Mouse (Mus musculus): Measurements from ENCODE around the gene Ptgis.
A peak's percentile ranks its signal among the peaks of the same experiment; 100 is the strongest.

Gene Ptgis

DNA sequence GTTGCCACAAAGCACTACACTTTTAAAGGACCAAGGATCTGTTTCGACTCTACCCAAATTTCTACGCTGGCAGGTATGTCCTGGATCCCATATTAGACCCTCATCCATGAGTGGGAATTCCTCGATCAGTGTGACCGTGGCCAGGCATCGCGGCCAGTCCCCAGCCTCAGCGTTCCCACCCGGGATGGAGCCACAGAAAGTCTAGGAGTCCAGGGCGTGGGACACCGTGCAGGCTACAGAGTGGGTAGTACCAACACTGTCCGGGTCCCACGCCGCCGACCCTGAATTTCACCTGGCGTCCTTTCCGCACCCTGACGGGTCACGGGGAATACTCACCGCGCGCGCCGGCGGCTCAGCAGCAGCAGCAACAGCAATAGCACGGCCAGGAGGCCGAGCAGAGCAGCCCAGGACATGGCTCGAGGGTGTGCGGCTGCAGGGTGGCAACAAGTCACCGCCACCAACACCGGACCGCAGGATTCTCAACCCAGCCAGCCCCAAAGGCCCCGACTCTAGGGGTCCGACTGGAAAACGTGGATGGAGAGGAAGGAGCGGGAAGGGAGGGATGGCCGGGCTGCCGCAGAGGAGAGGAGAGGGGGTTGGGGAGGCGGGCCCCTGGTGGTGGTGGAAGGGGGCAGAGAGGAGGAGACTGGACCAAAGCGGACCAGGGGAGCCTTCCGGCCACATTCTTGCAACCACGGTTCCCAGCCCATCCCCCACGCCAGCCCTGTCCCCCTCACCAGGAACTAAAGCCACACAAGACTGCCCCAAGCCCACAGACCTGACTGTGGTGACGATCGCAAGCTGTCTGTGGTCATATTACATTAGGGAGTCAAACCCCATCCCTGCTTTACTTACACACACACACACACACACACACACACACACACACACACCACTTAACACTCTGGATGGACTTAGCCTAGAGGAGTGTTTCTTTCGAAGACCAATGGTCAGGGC, at the start of gene Ptgis:
Gene Ptgis (minus strand): TSS at position 597 of the 957 bp plus-strand sequence.
- no peak for DNase-seq

DNA sequence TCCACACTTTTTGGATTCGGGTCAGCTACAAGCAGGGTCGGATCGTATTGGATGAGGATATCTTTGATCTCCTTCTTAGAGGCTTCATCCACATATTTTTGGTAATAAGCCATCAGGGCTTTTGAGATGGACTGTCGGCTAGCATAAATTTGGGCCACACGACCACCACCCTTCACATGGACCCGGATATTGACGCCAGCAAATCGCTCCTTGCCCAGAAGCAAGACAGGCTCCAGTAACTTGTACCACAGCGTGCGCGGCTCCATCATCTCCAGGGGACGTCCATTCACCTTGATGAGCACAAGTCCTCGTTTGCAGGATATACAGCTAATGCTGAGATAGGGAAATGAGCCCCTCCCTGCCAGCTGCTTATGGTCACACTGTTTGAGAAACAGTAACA, 41.1 kb upstream of the Ptgis start:
- DNase-seq: peak; percentile 2

DNA sequence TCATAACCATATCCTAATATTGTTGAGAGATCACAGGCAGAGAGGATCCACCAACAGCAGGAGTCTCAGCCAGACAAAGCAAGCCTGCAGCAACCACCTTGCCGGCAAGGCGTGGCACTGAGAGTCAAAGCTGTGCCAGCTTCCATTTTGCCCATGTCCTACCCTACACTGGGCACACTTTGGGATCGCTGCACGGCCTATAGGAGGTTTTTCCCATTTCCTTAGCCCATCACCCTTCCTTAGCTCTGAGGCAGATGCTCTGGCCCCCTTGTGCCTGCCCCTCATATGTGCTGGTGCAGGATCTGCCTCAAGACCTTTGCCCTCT, 40.5 kb upstream of the Ptgis start:
- DNase-seq: no peak

DNA sequence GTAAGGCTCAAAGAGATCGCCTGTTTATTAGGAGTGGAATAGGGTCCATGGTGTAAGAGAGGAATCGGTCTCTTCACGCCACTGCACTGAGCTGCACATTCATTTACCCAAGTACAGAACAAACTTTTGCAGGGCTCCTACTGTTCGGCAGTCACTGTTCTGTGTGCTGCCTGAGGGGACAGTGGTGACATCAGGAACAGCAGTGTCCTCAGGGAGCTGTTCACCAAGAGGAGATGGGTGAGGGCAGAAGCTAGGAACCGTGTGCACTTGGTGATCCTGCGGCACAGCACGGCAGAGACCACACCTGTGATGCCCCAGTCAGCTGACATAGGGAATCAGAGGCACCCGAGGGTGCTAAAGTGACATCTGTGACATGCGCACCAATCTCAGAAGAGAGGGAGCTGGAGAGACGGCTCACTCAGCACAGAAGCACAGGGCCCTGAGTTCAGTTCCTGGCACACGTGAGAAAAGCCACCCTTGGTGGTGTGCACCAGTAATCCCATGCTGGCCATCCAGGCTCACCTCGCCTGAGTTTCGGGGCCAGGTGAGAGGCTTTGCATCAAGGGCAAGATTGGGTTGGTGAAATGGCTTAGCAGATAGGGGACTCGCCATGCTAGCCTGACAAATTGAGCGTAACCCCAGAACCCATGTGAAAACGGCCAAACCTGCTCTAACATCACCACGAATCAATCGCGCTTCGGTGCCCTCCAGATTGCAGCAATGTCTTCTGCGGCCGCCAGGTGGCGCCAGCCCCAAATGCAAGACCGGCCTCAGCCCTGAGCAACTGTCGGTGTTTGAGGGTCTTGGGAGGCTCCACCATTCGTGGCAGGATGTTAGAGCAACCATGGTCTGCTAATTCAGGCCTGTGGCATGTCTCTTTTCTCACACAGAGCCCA, 39.9 kb upstream of the Ptgis start:
- DNase-seq: peak; percentile 75

DNA sequence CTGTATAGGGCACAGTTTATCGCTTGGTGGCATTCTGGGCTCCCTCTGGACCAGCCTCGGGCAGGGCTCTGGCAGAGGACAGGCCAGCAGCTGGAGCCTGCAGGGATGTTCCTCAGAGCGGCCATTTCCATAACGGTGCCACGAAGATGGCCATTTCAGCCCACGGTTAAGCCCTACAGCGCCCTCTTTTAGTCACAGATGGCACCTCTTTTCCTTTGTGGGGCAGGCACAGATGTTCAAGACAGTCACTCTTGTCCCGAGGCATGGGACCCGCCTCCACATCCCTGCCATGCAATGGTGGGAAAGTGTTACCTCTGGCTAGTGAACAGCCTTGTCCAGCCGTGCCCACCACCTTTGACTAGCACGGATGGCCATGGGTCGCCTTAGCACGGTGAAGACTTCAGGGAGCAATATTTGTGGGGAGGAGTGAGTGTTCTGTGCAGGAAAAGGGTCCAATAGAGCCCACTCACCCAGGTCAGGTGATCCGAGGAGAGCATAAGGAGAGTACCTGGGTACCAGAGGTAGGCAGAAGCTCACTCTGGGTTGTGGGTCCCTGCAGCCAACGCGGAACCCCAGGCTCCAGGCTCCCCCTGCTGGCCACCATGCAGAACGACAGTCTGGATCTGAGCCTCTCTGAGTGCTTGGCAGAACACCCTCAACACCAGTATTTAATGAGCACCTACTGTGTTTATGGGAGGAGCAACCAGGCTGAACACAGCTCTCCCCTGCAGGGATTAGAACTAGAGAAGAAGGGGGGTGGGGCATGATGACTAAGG, 38.5 kb upstream of the Ptgis start:
- peak; percentile 63 for DNase-seq

DNA sequence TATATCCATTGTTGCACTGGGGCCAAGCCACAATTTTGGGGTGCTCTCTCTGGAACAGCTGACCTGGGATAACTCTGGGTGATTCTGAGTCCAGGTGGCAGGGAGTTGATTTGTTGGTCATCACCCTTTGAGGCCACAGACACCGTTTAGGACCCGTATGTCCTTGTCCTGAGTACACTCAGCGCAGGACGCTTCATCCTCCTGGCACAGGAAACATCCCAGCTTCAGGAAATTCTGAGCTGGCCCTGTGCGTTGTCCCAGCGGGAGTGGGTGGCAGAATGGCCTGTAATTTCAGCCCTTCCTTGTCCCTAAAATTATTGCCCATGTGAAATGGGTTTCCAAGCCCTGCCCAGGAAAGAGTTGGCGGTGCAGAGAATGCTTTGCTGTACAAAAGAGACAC, 37.6 kb upstream of the Ptgis start:
- no peak for DNase-seq

DNA sequence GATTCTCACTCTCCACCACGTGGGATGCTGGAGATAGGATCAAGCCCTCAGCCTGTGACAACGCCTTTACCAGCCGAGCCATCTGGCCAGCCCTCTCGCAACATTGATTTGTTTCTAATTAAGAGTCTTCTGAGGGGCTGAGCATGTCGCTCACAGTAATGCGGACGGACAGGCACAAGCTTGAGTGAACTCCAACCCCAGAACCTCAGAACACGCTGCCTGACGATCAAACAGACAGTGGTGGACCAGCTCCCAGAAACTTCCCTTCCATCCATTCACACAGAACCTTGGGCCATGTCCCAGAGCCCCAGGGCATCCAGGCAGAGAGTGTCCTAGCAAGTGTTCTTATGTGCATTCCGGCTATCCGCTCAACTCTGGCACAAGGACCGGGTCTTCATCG, 36.6 kb upstream of the Ptgis start:
- DNase-seq: no peak

DNA sequence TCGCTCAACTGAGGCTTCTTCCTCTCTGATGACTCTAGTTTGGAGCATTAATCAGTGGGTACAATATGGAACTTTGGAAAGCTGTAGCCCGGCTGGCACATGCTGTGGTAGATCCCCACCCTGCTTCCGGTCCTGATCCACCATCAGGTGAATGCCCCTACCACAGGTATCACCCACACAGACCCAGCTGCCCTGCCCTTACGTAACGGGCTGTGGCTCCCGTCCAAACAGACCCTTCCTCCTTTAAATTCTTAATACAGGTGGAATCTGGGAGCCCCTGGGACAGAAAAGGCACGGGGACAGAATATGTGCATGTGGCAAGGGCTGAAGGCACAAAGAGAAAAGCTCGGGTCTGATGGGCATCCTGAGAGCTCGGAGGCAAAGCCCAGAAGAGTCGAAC, 35.5 kb upstream of the Ptgis start:
- no peak for DNase-seq

DNA sequence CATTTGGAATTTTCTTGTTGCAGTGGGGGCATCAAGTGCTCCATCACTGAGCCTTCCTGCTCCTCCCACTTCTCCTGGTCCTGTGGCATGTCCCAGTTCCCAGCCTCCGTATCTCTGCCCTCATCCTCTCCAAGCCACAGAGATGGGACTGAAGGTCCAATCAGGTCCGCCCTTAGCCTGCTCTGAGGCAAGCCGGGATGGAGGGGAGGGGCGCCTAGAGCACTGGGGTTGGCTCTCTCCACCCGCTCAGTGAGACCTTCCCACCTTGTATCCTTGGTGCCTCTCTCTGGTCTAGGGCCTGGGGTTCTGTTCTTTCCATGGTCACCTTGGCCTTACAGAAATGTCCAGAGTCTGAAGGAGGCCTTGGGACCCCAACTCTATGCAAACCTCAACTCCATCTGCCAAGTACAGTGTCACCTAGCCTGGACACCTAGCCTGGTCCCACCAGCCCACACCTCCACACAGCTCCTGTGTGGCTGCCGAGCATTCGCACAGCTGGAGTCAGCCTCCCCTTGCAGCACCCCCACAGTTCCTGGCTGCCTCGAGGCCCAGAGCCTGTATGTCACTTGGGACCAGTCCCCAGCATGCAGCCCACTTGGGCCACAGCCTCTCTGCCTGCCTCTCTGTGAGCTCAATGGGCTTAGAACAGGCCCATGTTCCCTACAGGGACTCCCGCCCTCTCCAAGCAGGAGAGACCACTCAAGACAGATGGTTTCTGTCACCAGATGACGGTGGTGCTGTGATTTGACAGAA, 34.5 kb upstream of the Ptgis start:
- DNase-seq: peak; percentile 0

DNA sequence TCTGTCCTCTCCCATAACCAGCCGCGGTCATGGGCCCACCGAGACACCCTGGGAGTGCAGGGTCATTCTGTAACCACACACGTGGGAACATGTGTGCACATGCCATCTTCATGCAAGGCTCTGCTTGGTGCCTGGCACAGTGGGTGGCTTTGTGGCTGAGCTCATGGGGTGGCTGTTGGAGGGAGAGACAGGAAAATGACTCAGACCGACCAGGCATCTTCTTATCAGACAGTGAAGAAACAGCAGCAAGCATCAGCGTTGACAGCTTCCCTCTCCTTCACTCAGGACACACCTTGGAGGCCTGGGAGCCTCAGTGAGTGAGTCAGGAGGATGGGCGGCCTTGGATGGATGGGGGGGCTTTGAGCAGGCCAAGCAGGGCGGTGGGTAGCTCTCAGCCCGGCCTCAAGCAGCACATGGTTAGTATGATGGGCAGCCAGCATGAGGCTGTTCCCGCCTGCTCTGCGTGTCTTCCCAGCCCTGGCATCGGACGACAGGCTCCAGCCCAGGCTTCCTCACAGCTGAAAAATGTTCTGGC, 32.9 kb upstream of the Ptgis start:
- no peak for DNase-seq

DNA sequence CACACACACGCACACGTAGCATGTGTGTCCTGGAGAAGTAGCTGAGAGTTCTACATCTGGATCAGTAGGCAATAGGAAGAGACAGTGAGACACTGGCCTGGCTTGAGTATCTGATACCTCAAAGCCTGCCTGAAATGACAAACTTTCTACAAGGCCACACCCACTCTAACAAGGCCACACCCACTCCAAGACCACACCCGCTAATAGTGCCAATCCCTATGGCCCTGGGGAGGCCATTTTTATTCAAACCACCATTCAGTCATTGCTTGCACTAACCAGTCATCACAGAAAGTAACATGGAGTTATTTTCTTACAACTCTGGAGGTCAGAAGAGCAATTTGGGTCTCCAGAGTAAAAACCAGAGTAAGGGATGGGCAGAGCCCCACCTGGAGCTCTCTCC, 32.3 kb upstream of the Ptgis start:
- DNase-seq: no peak

DNA sequence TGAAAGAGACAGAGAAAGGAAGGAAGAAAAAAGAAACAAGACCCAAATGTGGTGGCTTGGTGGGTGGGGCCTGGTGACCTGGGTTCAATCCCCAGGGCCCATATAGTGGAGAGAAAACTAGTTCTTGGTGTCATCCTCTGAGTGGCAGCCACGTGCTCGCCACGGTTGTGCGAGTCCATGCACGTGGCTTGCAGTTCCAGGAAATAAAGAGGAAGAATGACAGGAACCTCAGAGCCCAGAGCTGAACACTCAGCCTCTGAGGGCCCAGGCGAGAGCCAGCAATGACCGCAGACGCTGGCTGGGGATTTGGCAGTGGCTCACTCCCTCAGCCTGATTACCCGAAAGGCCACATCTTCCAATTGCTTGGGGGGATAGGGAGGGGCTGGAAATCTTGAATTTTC, 30.7 kb upstream of the Ptgis start:
- DNase-seq: no peak

DNA sequence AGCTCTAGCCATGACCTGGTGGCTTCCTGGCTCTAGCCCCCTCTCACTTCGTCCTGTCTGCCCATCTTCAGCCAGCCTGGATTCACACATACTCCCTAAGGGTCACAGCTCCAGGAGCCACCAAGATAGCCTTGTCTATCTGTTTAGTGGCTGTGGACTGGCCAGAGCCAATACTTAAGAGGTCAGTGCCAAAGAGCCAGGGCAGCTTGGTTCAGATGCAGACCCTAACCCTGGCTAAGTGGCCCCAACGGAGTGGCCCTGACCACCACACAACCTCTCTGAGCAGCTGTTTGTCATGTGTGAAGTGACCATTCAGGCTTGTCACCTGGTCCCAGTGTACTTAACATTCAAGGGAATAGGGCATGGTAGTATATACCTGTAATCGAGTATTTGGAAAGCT, 30.1 kb upstream of the Ptgis start:
- DNase-seq: no peak

DNA sequence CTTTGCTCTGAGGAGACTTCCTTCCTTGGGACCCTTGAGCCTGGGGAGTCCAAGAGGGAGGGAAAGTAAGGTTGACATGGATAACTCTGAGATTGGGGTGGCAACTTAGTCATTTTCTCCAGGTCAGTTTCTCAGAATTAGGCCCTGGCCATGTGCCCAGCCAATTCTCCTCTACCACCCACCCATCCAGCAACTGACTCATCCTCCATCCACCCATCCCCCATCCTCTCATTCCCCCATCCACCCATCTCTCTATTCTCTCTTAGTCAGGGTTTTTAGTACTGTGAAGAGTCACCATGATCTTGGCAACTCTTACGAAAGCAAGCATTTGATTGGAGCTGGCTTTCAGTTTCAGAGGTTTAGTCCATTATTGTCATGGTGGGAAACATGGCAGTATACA, 28.3 kb upstream of the Ptgis start:
- no peak for DNase-seq

DNA sequence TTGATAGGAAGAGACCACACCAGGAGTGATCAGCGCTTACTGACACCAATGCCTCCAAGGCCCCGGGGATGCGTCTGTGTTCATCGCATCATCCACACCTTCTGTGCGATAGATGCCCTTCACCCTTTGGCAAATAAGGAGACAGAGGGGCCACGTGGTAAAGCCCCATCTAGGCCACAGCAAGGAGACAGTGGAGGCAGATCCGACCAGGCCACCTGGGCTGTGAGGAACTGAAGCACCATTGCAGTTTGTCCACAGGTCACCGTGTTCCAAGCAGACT, 27.9 kb upstream of the Ptgis start:
- DNase-seq: no peak

DNA sequence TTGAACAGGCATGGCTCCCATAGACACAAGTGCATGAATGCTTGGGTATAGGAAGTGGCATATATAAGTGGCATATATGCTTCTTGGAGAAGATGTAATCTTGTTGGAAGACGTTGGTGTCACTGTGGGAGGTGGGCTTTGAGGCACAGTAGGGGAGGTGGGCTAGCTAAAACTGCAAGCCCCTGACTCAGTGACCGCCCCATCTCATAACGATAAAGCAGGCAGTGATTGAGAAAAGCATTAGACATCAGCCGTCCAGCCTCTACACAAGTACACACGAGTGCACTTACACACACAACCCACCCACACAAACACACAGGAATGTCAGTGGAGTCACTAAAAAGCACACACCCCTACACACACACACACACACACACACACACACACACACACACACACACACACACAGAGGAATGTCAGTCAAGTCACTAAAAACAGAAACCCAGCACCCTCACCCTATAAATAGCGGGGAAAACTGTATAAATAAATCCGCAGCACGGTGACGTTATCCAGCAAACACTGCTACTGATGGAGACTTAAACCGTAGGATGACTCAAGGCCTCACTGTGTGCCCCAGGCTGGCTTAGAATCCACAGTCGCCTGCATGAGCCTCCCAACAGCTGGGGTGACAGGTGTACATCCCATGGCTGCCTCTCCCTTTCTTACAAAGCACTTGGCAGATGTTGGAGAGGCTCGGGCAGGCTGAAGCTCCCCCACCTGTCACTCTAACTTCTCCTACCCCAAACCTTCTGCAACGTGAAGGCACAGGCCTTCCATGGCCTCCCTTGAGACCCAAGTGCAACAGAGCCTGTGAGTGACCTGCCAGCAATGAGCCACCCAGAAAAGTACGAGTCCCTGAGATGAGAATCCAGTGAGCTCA, 27.4 kb upstream of the Ptgis start:
- DNase-seq: no peak

DNA sequence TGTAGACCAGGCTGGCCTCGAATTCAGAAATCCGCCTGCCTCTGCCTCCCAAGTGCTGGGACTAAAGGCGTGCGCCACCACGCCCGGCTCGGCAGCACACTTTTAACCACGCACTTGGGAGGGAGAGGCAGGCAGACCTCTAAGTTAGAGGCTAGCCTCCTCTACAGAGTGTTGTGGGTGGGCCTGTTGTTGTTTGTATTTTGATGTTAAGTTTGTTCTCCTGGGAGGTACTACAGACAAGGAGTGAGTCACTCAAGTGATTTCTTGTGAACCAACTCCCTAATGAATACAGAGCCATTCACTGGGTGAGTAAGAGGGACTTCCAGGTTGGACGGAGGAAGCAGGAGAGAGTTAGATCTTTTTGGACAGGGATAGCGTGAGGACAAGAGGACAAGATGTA, 25.8 kb upstream of the Ptgis start:
- DNase-seq: no peak

DNA sequence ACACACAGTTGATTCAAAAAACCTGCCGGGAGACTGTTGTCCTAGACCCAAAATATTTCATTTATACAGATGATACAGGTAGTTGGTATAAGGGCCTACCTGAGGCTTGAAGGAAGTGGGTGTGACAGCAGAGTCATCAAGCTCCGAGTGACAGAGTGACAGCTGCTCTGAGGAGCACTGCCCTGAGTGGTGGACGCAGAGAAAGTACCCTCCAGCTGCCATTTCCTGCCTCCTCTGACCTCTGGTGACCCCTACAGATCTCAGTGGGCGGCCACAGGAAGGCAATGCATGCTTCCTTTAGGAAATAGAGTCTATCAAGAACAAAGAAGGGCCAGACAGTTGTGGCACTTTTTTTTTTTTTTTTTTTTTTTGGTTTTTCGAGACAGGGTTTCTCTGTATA, 25.4 kb upstream of the Ptgis start:
- DNase-seq: no peak

DNA sequence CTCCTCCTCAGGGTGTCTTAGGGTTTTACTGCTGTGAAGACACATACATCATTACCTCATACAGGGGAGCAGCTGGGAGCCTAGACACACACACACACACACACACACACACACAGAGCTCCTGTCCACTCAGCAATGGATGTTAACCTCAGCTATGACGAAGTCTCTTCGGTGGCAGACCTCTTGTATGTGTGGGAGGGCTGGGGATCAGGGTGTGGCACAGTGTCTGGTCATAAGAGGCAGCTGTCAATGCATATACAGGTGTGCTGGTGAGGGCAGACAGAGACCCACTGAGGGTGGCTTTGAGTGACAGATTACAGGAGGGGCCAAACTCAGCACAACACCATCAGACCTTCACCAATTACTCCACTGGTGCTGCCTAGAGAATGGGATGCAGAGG, 24.6 kb upstream of the Ptgis start:
- no peak for DNase-seq

DNA sequence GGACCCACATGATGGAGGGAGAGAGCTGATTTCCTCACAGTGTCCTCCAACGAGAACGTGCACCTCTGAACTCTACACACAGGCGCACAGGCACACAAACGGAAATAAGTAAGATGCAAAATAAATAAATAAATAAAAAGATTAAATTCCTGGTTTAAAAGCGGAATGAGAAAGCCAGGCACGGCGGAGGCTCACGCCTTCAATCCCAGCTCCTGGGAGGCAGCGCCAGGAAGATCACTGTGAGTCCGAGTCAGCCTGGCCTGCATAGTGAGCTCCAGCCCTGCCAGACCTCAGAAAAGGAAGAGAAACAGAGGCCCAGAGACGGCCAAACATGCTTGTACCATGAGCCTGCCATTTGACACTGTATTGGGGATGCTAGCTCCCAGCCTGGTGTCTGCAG, 23.5 kb upstream of the Ptgis start:
- DNase-seq: no peak

DNA sequence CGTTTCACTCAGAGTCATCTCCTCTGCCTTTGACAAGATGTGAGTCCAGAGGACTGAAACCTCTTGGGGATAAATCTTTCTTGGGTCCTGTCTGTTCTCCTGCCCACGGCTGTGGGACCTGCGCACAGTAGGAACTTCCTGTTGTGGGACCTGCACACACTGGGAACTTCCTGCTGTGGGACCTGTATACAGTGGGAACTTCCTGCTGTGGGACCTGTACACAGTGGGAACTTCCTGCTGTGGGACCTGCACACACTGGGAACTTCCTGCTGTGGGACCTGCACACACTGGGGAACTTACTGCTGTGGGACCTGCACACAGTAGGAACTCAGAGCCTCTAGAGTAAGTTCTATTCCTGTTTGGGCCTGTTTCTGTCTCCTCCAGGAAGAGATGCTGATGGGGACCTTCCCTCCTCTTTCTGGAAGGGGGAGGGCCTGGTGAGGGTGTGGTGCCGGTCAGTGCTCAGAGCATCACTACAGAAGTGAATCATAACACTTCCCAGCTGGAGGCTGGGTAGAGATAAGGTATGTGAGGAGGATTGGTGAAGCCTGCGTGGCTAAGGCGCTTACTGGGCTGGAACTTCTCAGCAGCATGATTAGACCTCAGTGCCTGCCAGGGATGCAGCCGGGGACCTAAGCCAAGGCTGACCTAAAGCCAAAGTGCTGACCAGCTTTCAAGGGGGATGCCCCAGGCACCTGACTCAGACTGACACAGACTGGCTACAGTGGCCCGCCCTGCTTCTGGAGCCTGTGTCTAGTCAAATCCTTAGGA, 22.8 kb upstream of the Ptgis start:
- no peak for DNase-seq

Data from kidney, adult 9 months (tissue).